Mouse (Mus musculus): ENCODE measurements around the gene Olfml2b.

Gene Olfml2b

DNA sequence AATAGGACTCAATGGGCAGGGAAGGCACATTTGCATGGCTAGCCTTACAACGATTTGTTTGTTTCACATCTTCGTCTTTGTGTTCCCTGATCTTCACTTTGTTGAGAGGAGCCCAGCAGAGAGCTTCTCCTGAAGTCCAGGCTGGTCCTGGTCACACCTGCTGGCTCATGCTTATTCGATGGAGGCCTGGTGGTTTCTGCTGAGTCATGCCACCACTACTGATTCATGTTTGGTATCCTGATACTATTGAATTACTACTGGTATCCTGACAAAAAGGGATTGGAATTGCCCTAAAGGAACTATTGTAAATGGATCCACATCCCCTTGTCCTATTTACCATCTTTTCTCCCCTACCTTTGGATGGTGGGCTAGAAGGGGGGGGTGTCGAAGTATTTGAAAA, 13.8 kb upstream of the Olfml2b start:
- TF ChIP-seq GATA4 (IDR thresholded peaks at IDR 0.05; ENCODE audit: insufficient replicate concordance, low read length), result no peak

GRCm38 (mm10) chr1:170631571-170631970, 12.8 kb upstream of the Olfml2b start:
- no peak for TF ChIP-seq GATA4 (IDR thresholded peaks at IDR 0.05; ENCODE audit: insufficient replicate concordance, low read length)

GRCm38 (mm10) chr1:170632385-170632784, 11.9 kb upstream of the Olfml2b start:
- no peak for TF ChIP-seq GATA4 (IDR thresholded peaks at IDR 0.05; ENCODE audit: insufficient replicate concordance, low read length)

DNA sequence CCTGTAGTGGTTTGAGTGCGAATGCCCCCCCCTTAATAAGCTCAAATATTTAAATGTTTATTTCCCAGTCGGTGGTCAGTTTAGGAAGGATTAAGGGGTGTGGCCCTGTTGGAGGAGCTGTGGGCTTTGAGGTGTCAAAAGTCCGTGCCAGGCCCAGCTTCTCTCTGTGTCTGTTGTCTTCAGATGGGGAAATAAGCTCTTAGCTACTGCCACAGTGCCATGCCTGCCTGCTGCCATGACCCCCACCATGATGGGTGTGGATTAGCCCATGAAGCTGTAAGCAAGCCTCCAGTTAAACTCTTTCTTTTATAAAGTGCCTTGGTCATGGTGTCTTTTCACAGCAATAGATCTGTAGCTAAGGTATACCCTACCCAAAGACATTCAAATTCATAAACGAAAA, 11.5 kb upstream of the Olfml2b start:
- TF ChIP-seq GATA4 (IDR thresholded peaks at IDR 0.05; ENCODE audit: insufficient replicate concordance, low read length), result no peak

DNA sequence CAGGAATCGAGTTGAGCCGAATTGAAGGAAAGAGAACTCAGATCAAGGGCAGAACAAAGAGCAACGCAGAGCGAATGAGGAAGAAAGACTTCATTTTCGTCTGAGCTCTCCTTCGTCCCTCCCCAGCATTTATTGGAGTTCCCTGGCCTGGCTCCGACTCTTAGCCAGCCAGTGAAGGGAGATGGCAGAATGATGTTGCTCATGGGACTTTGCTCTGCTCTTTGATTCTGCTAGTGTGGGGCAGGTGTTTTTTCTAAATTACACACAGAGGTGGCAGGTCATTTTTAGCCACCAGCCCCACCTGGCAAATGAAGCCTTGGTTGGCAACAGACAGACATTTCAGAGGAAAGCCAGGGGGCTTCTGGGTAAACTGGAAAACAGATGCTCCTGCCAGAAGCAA, 5.4 kb upstream of the Olfml2b start:
- TF ChIP-seq GATA4 (IDR thresholded peaks at IDR 0.05; ENCODE audit: insufficient replicate concordance, low read length), result no peak

DNA sequence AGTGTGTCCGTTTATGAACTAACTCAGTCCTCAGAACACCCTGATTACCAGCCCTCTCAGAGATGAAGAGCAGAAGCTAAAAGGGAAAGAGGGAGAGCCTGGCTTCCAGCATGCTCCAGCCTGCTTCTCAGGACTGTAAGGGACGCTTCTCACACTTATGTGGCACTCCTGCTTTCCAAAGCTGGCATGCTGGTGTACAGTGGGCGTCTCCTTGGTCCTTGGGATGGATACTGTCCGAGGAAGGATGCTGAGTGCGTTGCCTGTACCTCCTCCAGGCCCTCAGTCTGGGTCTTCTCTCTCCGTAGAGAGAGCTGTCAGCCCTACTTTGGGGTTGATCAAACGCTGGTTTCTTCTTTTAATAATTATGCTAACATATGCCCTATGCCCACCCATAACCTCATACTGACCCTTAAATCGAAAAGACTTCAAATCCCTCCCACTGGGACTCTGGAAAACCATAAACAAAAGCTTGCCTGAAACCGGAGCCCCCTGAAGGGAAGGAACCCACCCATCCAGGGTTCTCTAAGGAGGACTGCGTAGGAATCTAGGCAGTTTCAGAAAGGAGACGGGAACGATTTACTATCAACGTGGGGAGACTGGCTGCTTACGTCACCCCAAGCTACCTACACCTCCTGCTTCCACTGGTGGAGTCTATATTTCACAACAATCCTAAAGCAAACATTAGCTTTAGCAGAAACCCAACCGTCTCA, 1.7 kb downstream of the Olfml2b start:
- TF ChIP-seq GATA4 (IDR thresholded peaks at IDR 0.05; ENCODE audit: insufficient replicate concordance, low read length), result no peak

DNA sequence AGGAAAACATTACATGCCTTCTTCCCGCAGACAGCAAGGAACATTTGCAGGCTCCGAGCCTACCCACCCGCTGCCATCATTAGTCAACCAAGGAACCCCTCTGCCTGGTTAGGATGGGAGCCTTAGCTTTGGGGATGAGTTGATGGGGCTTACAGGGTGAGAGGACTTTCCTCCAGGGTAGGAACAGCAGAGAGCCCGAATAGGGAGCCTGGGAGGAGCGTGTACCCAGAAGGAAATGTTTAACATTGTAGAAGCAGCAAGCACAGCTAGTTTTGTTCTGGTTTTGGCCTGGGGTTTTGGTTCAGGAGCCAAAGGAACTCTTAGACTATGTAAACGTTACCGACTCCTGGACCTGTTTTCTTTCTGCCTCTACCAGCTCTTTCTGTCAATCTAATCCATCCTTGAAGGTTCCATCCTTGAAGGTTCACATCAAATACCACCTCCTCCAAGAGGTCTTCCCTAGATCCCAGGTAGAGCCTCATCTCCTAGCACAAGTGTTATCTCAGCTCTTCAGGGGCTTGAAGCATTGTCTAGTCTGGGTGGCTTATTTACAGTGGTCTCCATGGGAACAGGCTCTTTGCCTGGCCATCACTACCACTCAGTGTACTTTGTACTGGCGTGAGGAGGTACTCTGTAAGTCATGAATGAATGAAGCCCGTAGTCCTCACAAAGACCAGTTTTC, 2.4 kb downstream of the Olfml2b start:
- no peak for TF ChIP-seq GATA4 (IDR thresholded peaks at IDR 0.05; ENCODE audit: insufficient replicate concordance, low read length)

DNA sequence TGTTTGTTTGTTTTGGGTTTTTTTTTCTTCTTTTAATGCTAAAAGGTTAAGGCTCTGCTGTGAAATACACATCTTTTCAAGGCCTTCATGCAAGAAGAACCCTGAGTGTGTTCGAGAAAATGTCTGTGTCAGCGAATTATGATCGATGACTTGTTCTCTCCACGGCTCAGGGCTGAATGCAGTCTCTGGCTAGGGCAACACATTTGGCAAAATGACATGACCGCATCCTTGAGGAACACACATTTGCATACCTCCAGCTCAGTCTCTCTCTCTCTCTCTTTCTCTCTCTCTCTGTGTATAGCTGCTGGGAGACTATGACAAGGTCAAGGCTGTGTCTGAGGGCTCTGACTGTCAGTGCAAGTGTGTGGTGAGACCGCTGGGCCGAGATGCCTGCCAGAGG, 3.0 kb downstream of the Olfml2b start:
- TF ChIP-seq GATA4 (IDR thresholded peaks at IDR 0.05; ENCODE audit: insufficient replicate concordance, low read length), result no peak

- TF ChIP-seq GATA4 (IDR thresholded peaks at IDR 0.05; ENCODE audit: insufficient replicate concordance, low read length), result no peak
Observed at GRCm38 (mm10) chr1:170647971-170648514, 3.7 kb downstream of the Olfml2b start.

DNA sequence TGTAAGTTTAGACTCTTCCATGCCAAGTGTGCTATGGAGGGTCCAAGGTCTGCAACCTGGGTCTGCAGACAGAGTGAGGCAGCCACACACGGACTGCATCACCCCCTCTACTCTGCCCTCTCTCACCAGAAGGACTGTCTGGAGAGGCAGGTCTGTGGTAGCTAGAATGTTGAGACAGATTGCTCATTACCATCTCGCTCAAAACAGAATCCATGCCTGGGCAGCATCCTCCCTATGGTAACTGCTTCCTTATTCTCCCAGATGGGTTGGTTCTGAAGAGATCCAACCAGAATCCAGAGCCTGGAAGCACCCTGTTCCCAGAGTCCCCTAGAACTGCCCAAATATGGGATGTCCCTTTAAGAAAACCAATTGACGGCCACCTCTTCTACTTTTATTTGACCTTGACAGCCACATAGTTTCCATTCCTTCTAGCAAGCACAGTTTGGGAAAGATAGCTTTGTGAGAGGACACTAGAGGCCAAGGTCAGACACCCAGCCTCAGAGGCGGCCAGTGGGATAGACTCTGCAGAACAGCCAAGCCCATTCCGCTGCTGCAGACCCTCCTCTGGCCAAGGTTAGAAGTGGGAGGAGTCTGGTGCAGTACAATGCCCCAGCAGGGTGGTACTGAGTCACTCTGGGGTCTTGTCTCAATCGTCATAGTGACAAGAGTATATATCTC, 6.9 kb downstream of the Olfml2b start:
- no peak for TF ChIP-seq GATA4 (IDR thresholded peaks at IDR 0.05; ENCODE audit: insufficient replicate concordance, low read length)

DNA sequence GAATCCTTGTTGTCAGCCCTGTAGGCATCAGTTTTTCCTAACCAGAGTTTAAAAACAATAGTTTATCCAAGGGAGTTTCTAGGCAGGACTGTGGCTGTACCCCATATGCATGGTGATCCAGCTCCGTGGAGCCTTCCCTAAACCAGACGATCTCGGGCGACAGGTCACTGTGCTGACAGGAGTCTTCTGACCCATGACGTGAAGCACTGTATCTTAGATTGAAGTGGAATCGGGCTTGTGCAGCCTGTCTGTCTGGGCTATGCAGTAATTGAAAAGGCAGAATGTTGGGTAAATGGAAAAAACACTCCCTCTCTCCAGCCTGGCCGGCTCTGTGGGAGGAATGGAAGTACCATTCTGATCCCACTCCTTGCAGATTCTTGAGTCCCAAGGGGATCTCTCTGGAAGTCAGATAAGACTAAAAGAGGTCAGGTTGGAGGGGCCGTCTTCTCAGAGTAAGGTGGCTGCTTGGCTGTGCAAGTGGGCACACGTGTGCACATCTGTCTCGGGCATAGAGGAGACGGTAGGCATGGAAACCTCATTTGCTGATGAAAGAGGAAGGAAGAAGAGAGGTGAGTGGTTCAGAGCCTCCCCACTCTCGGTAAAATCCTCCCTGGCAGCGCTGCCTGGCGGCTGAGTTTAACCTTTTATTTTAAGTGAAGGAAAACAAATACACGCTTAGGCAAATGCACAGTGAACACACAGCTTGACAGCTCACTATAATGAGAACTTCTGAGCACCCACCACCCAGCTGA, 7.8 kb downstream of the Olfml2b start:
- no peak for TF ChIP-seq GATA4 (IDR thresholded peaks at IDR 0.05; ENCODE audit: insufficient replicate concordance, low read length)

- TF ChIP-seq GATA4 (IDR thresholded peaks at IDR 0.05; ENCODE audit: insufficient replicate concordance, low read length), result no peak
Observed at GRCm38 (mm10) chr1:170655280-170655917, 11.1 kb downstream of the Olfml2b start.

DNA sequence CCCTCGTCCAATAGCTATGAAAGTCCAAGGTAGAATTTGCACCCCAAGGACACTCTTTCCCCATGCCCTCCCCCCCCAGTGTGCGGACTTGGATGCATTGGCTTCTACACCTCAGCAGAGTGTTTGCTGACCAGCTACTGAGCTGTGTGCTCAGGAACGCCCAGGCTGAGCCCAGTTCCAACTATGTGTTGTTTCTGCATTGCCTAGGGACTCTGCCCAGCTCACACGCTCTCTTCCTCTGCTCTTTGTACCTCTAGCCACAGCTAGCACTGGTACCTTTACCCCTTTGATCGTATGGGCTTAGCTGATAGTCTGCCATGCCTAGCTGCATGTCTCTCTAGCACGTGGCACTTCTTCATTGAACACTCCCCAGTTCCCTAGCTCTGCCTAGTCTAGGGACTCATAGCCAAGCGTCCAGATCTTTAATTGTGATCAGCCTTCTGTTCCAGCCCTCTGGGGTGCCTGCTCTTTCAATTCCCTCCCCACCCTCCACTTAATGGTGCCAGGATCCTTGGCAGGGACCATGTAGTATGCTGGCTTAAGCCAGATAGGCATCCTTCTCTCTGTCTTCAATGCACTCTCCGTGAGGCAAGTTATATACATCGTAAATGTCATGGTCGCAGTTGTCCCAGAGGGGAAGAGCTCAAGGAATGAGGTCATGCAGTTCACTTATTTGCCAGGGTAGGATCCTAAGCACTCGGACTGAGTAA, 12.3 kb downstream of the Olfml2b start:
- no peak for TF ChIP-seq GATA4 (IDR thresholded peaks at IDR 0.05; ENCODE audit: insufficient replicate concordance, low read length)

DNA sequence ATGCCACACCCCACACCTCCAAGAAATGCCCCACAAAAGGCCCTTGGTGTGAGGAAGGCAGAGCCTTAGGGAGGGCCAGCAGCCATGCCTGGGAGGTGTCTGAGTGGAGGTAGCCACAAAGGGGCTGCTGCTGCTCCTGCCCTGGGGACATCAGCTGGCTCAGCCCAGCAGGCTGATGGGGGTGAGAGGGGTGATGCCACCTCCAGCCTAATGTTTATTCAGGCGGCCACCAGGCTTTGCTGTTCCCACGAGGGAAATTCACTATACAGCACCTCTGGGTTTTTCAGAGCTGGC, 12.8 kb downstream of the Olfml2b start:
- no peak for TF ChIP-seq GATA4 (IDR thresholded peaks at IDR 0.05; ENCODE audit: insufficient replicate concordance, low read length)

Measured in liver, adult (tissue).